Mouse (Mus musculus) colon, adult 2 months (tissue): ENCODE results near the gene Irak4. TPM values are rescaled to one million over a fixed set of nuclear protein-coding genes. Genes with fewer than 3 reads are reported as not detected.

Experiments
- polyA plus RNA-seq: library from polyadenylated mRNA; depleted of rRNA; stranded (reverse); fragments of >200 nt; gene quantifications from 2 replicates; pipeline ENCODE4 v1.2.3, GENCODE M21; 2012; rRNA removed

Irak4 gene
- polyA plus RNA-seq = 18.6 and 20.2 TPM in 2 replicates

GRCm38 (mm10) chr15:94543409-94544051, at the start of gene Irak4, which contains the start of gene Pus7l:
TSS of gene Irak4 (plus strand) at chr15:94543643.
TSS of gene Pus7l (minus strand) at chr15:94543547.

GRCm38 (mm10) chr15:94589219-94590075, 46.0 kb downstream of the Irak4 start, which contains the start of gene Twf1:
TSS of gene Twf1 (minus strand) at chr15:94589889.

GRCm38 (mm10) chr15:94628830-94629601, 85.6 kb downstream of the Irak4 start, which contains the start of gene Tmem117:
TSS of gene Tmem117 (plus strand) at chr15:94629232.

Other genes with a start within 250 kb of the Irak4 start
- gene Adamts20, start 78.2 kb upstream of the Irak4 start, polyA plus RNA-seq = 0.38 and 0.43 TPM in 2 replicates
- gene Pus7l, start 96 bp upstream of the Irak4 start, polyA plus RNA-seq = 2.1 and 2.6 TPM in 2 replicates
- 37.7 and 38.9 TPM in 2 replicates for gene Twf1, start 46.2 kb downstream of the Irak4 start, polyA plus RNA-seq
- 2.3 and 3.1 TPM in 2 replicates for gene Tmem117, start 85.6 kb downstream of the Irak4 start, polyA plus RNA-seq